Mouse (Mus musculus): Measurements from ENCODE around the gene Ptn.

GRCm38 (mm10) chr6:36777567-36778337 is 32.3 kb downstream of the Ptn start:
- TF ChIP-seq CTCF (IDR thresholded peaks at IDR 0.05; ENCODE audit: extremely low read depth, insufficient read depth, insufficient read length, insufficient replicate concordance) (no peak), POLR2A (IDR thresholded peaks at IDR 0.05; ENCODE audit: low read depth, low read length) (no peak)

Measured in spleen, adult 2 months (tissue).